Mouse (Mus musculus) heart, adult 2 months (tissue): Measurements from ENCODE around the gene Agmat.

ENCODE experiments used
- CTCF ChIP-seq: fragments of 200-600 bp; IDR thresholded peaks from 2 replicates; pipeline ENCODE4 v1.8.1; 2022; ENCODE audit warnings: antibody characterized with exemption, mild to moderate bottlenecking, moderate library complexity
- EP300 ChIP-seq: fragments of 200-500 bp; IDR thresholded peaks from 2 replicates; pipeline ENCODE4 v1.6.1; 2011; ENCODE audit warnings: low read depth, low read length, control low read depth; ENCODE audit not compliant: insufficient read depth
- POLR2A ChIP-seq: fragments of 200-500 bp; IDR thresholded peaks from 2 replicates; pipeline ENCODE4 v1.6.1; 2011; ENCODE audit warnings: mild to moderate bottlenecking, low read depth, low read length, control low read depth; ENCODE audit not compliant: insufficient read depth

- TF ChIP-seq POLR2A = no peak
- TF ChIP-seq CTCF = no peak
- TF ChIP-seq EP300 = no peak
Observed at GRCm38 (mm10) chr4:141762102-141762598, 15.7 kb downstream of the Agmat start.
